Comparison of ENCODE assay signal across 8 mouse cellular contexts in genomic region chr8:94387027-94387684, GRCm38 (mm10). TPM values are rescaled to one million over a fixed set of nuclear protein-coding genes. Genes with fewer than 3 reads are reported as not detected.
A peak's percentile ranks its signal among the peaks of the same experiment; 100 is the strongest.
DNase-seq lines count a peak whose midpoint lies in the region; ATAC-seq and TF ChIP-seq lines count a peak whose summit lies in the region.

No protein-coding gene starts in this region.

- ATAC-seq in frontal cortex, adult (ENCODE audit: low TSS enrichment), result peak; percentile 38
- ATAC-seq in lung, postnatal 0 days, result peak; percentile 81

- H3K27me3 ChIP-seq in hindbrain, embryonic 10.5 days (ENCODE audit: insufficient read depth, poor library complexity, severe bottlenecking), result no peaks in the 10 kb centered on the region
- no peaks in the 10 kb centered on the region for H3K27me3 ChIP-seq in lung, postnatal 0 days (replicated peaks; ENCODE audit: insufficient read depth, low read length)

- H3K27ac ChIP-seq in hindbrain, embryonic 10.5 days, result peak overlapping the region; percentile 96
- H3K27ac ChIP-seq in lung, postnatal 0 days (ENCODE audit: low read length), result peak overlapping the region; percentile 99

- TF ChIP-seq EP300 in lung, postnatal 0 days (IDR thresholded peaks at IDR 0.05), result peak; percentile 51; the same call in 1 of the 2 replicates

- WGBS in hindbrain, embryonic 10.5 days, result 0% methylated on average over 25 of the region's 25 CpGs
- under 1% methylated on average over 25 of the region's 25 CpGs for WGBS in lung, postnatal 0 days

- peak; percentile 31; the same call in 1 of the 2 replicates for TF ChIP-seq CTCF in lung, postnatal 0 days (IDR thresholded peaks at IDR 0.05)

- peak overlapping the region; percentile 82 for H3K4me3 ChIP-seq in hindbrain, embryonic 10.5 days
- H3K4me3 ChIP-seq in lung, postnatal 0 days (ENCODE audit: low read depth, low read length), result peak overlapping the region; percentile 84

- H3K9ac ChIP-seq in lung, postnatal 0 days (replicated peaks; ENCODE audit: low read depth), result peak overlapping the region; percentile 98

- peak; percentile 98 for DNase-seq in Muller cell, postnatal 12 days (ENCODE audit: inconsistent ontology term)
- peak; percentile 65 for DNase-seq in cerebellum, adult 8-10 months
- peak; percentile 80 for DNase-seq in hindbrain, embryonic 10.5 days (ENCODE audit: low spot score)
- peak; percentile 56 to 69 for DNase-seq in layer of hippocampus, postnatal 10 days (ENCODE audit: low spot score in 2 of 2)
- peak; percentile 96 for DNase-seq in lung, postnatal 0 days (ENCODE audit: low spot score)
- peak; percentile 54 for DNase-seq in ovary, postnatal 10 days (ENCODE audit: low spot score)
- DNase-seq in thymus, postnatal 10 days (ENCODE audit: low spot score in 2 of 2), result peak; percentile 38 to 52

- no peaks in the 10 kb centered on the region for H3K9me3 ChIP-seq in hindbrain, embryonic 10.5 days
- no peaks in the 10 kb centered on the region for H3K9me3 ChIP-seq in lung, postnatal 0 days (ENCODE audit: low read length)

- peaks cover 31% of the 10 kb centered on the region for H3K36me3 ChIP-seq in hindbrain, embryonic 10.5 days
- H3K36me3 ChIP-seq in lung, postnatal 0 days (ENCODE audit: insufficient read depth, low read length), result peaks cover 30% of the 10 kb centered on the region

- peaks cover 18% of the 10 kb centered on the region for H3K4me1 ChIP-seq in hindbrain, embryonic 10.5 days (replicated peaks)
- H3K4me1 ChIP-seq in lung, postnatal 0 days (ENCODE audit: insufficient read depth, low read depth, low read length), result no peaks in the 10 kb centered on the region

- H3K4me2 ChIP-seq in lung, postnatal 0 days (replicated peaks; ENCODE audit: low read depth, low read length), result peak overlapping the region; percentile 69

RNA-seq across cellular contexts. Expression of gene Herpud1, which starts 0.9 kb away (rescaled TPM):
- polyA plus RNA-seq in hindbrain, embryonic 10.5 days (2016; fragmentation: Nextera tagmentation; extraction: Ambion mirVana), result 57.3 and 59.5 TPM in 2 replicates
- total RNA-seq in layer of hippocampus, postnatal 10 days (2021), result 10 to 100 TPM; 35.5 to 36.2 TPM
- polyA plus RNA-seq in lung, postnatal 0 days (2015; fragmentation: Nextera tagmentation; extraction: Ambion mirVana), result 179 and 217 TPM in 2 replicates

RNA-seq across cellular contexts. Expression of gene Nlrc5, which starts 47.0 kb away (rescaled TPM):
- 0.20 TPM in 1 of 2 replicates, not detected in the other for polyA plus RNA-seq in hindbrain, embryonic 10.5 days (2016; fragmentation: Nextera tagmentation; extraction: Ambion mirVana)
- under 1 TPM; 0.50 to 0.51 TPM for total RNA-seq in layer of hippocampus, postnatal 10 days (2021)
- polyA plus RNA-seq in lung, postnatal 0 days (2015; fragmentation: Nextera tagmentation; extraction: Ambion mirVana), result 0.31 and 0.42 TPM in 2 replicates

RNA-seq across cellular contexts. Expression of gene Slc12a3, which starts 58.2 kb away (rescaled TPM):
- polyA plus RNA-seq in hindbrain, embryonic 10.5 days (2016; fragmentation: Nextera tagmentation; extraction: Ambion mirVana), result 0.09 TPM in 1 of 2 replicates, not detected in the other
- total RNA-seq in layer of hippocampus, postnatal 10 days (2021), result under 1 TPM; 0.38 to 0.57 TPM
- 0.11 and 0.12 TPM in 2 replicates for polyA plus RNA-seq in lung, postnatal 0 days (2015; fragmentation: Nextera tagmentation; extraction: Ambion mirVana)

Comparison
In these comparisons a context has a peak if more than half of its experiments do, and no peak if none do; other contexts are left out.
1. Peak in every context shown above with its lines: DNase-seq, ATAC-seq, H3K4me3 ChIP-seq and H3K27ac ChIP-seq.
2. DNase-seq: peak in every context shown above with its lines; median percentile 98 in Muller cell, postnatal 12 days; 96 in lung, postnatal 0 days; 80 in hindbrain, embryonic 10.5 days; 65 in cerebellum, adult 8-10 months; 62 in layer of hippocampus, postnatal 10 days; 54 in ovary, postnatal 10 days; 45 in thymus, postnatal 10 days.